Mouse (Mus musculus) forebrain, embryonic 14.5 days (tissue): ENCODE measurements around the gene C8a. TPM values are rescaled to one million over a fixed set of nuclear protein-coding genes. Genes with fewer than 3 reads are reported as not detected.

ENCODE experiments used
- ATAC-seq: fragments of 200-750 bp; cut with Nextera tagmentation; 2 replicates; pipeline ENCODE4 v1.8.0; 2017; ENCODE audit warnings: mild to moderate bottlenecking, moderate library complexity
- DNase-seq: peaks from one replicate; pipeline ENCODE4 v3.0.0-alpha.2; 2015; ENCODE audit warnings: low spot score
- H3K27ac ChIP-seq: fragments of 300-500 bp; sonication (generic); 2 replicates; pipeline ENCODE4 v1.5.1; 2014; ENCODE audit warnings: low read depth, mild to moderate bottlenecking, control low read depth, low read length, moderate library complexity
- H3K27me3 ChIP-seq: fragments of 300-500 bp; sonication (generic); replicated peaks from 2 replicates; pipeline ENCODE4 v1.6.1; 2014; ENCODE audit warnings: low read length, control low read depth, mixed read lengths; ENCODE audit not compliant: control insufficient read depth, insufficient read depth
- H3K36me3 ChIP-seq: fragments of 300-500 bp; sonication (generic); 2 replicates; pipeline ENCODE4 v1.6.1; 2014; ENCODE audit warnings: low read length, control low read depth; ENCODE audit not compliant: control insufficient read depth, insufficient read depth
- H3K4me1 ChIP-seq: fragments of 300-500 bp; sonication (generic); 2 replicates; pipeline ENCODE4 v1.6.1; 2014; ENCODE audit warnings: antibody characterized with exemption, low read length, control low read depth; ENCODE audit not compliant: control insufficient read depth, insufficient read depth
- H3K4me2 ChIP-seq: fragments of 300-500 bp; sonication (generic); 2 replicates; pipeline ENCODE4 v1.6.1; 2014; ENCODE audit warnings: mild to moderate bottlenecking, control low read depth, low read length
- H3K4me3 ChIP-seq: fragments of 300-500 bp; sonication (generic); 2 replicates; pipeline ENCODE4 v1.5.1; 2014; ENCODE audit warnings: low read depth, low read length, control low read depth
- H3K9ac ChIP-seq: fragments of 300-500 bp; sonication (generic); 2 replicates; pipeline ENCODE4 v1.6.1; 2014; ENCODE audit warnings: mild to moderate bottlenecking, low read length, control low read depth, moderate library complexity
- H3K9me3 ChIP-seq: fragments of 300-500 bp; sonication (generic); replicated peaks from 2 replicates; pipeline ENCODE4 v1.6.1; 2016; ENCODE audit warnings: low read length, control low read depth, mixed read lengths; ENCODE audit not compliant: control insufficient read depth
- WGBS: fragments of 180-500 bp; shearing (Covaris S2); extraction: QIAGEN DNeasy Blood & Tissue Kit; methylation state at CpG from one replicate; pipeline ENCODE4 v1.1.7; 2014; 5-methylcytosine and 5-hydroxymethylcytosine counted together
- polyA plus RNA-seq: library from polyadenylated mRNA; unstranded; fragments of >200 nt; fragmentation: Nextera tagmentation; extraction: Ambion mirVana; gene quantifications from 2 replicates; pipeline ENCODE4 v1.2.1, GENCODE M21; 2014

C8a gene
- polyA plus RNA-seq: not detected in 2 replicates

- H3K27ac ChIP-seq: no peak within 1 kb of the TSS
- no peaks in the 10 kb centered on the region for H3K36me3 ChIP-seq
- WGBS: 85% methylated on average over 3 of the region's 3 CpGs
- ATAC-seq (no peak), DNase-seq (no peak)
- peaks cover under 1% of the 10 kb centered on the region; the same call in 1 of the 2 replicates for H3K4me1 ChIP-seq
- H3K27me3 ChIP-seq: no peaks in the 10 kb centered on the region
- H3K9ac ChIP-seq: no peak within 1 kb of the TSS
- H3K4me2 ChIP-seq: no peak within 1 kb of the TSS
- no peaks in the 10 kb centered on the region for H3K9me3 ChIP-seq
- no peak within 1 kb of the TSS for H3K4me3 ChIP-seq
Observed at GRCm38 (mm10) chr4:104876323-104876722, at the start of gene C8a. C8a (minus strand) TSS chr4:104876398.

GRCm38 (mm10) chr4:104925383-104925782 lies 49.2 kb upstream of the C8a start:
- H3K27me3 ChIP-seq: no peaks in the 10 kb centered on the region
- ATAC-seq (no peak), DNase-seq (no peak)
- WGBS: 88% methylated on average over 5 of the region's 5 CpGs
- H3K36me3 ChIP-seq: no peaks in the 10 kb centered on the region
- no peak overlapping the region for H3K4me2 ChIP-seq
- H3K9ac ChIP-seq: no peak overlapping the region
- no peak overlapping the region for H3K4me3 ChIP-seq
- no peak overlapping the region for H3K27ac ChIP-seq
- no peaks in the 10 kb centered on the region for H3K9me3 ChIP-seq
- H3K4me1 ChIP-seq: no peaks in the 10 kb centered on the region

- ATAC-seq (no peak), DNase-seq (no peak)
- H3K4me3 ChIP-seq: no peak overlapping the region
- H3K27ac ChIP-seq: no peak overlapping the region
- H3K27me3 ChIP-seq: 0 out of 2 replicates have a peak, but pooled peaks cover 3% of the 10 kb centered on the region
- no peaks in the 10 kb centered on the region for H3K4me1 ChIP-seq
- WGBS: 85% methylated on average over 6 of the region's 6 CpGs
- no peaks in the 10 kb centered on the region for H3K9me3 ChIP-seq
- no peak overlapping the region for H3K9ac ChIP-seq
- H3K36me3 ChIP-seq: no peaks in the 10 kb centered on the region
- H3K4me2 ChIP-seq: no peak overlapping the region
Observed at GRCm38 (mm10) chr4:104918017-104918416, 41.8 kb upstream of the C8a start.

GRCm38 (mm10) chr4:104914711-104915247 lies 38.6 kb upstream of the C8a start:
- Histone ChIP-seq H3K4me3 (no peak overlapping the region), H3K27ac (no peak overlapping the region), H3K4me1 (no peaks in the 10 kb centered on the region), H3K9me3 (no peaks in the 10 kb centered on the region), H3K4me2 (no peak overlapping the region), H3K9ac (no peak overlapping the region), H3K27me3 (0 out of 2 replicates have a peak, but pooled peaks cover 3% of the 10 kb centered on the region), H3K36me3 (no peaks in the 10 kb centered on the region)
- DNase-seq (no peak), ATAC-seq (no peak)
- 69% methylated on average over 6 of the region's 6 CpGs for WGBS

- no peaks in the 10 kb centered on the region for H3K9me3 ChIP-seq
- no peak for ATAC-seq
- DNase-seq: no peak
- H3K4me1 ChIP-seq: no peaks in the 10 kb centered on the region
- 0 out of 2 replicates have a peak, but pooled peaks cover 3% of the 10 kb centered on the region for H3K27me3 ChIP-seq
- WGBS: 16% methylated on average over 23 of the region's 23 CpGs
- H3K27ac ChIP-seq: no peak within 1 kb of the TSS
- H3K4me3 ChIP-seq: no peak within 1 kb of the TSS
- peak within 1 kb of the TSS; percentile 40; the same call in 1 of the 2 replicates for H3K9ac ChIP-seq
- no peaks in the 10 kb centered on the region for H3K36me3 ChIP-seq
- H3K4me2 ChIP-seq: peak within 1 kb of the TSS; percentile 41
Observed at GRCm38 (mm10) chr4:104913291-104914129, 37.3 kb upstream of the C8a start, which contains the start of gene Fyb2. Fyb2 (plus strand) TSS chr4:104913456.

- 0 out of 2 replicates have a peak, but pooled peaks cover 3% of the 10 kb centered on the region for H3K27me3 ChIP-seq
- no peak for ATAC-seq
- 35% methylated on average over 7 of the region's 7 CpGs for WGBS
Observed at GRCm38 (mm10) chr4:104911685-104912084, 35.5 kb upstream of the C8a start.

GRCm38 (mm10) chr4:104905049-104905448 lies 28.9 kb upstream of the C8a start:
- Histone ChIP-seq H3K4me3 (no peak overlapping the region), H3K4me2 (no peak overlapping the region), H3K27me3 (no peaks in the 10 kb centered on the region), H3K27ac (no peak overlapping the region), H3K4me1 (no peaks in the 10 kb centered on the region), H3K36me3 (no peaks in the 10 kb centered on the region), H3K9ac (no peak overlapping the region), H3K9me3 (no peaks in the 10 kb centered on the region; the same call in 1 of the 2 replicates)
- 91% methylated on average over 6 of the region's 6 CpGs for WGBS
- ATAC-seq (no peak), DNase-seq (no peak)

More at GRCm38 (mm10) chr4:104911685-104912084, 35.5 kb upstream of the C8a start:
- Histone ChIP-seq H3K9me3 (no peaks in the 10 kb centered on the region), H3K4me3 (no peak overlapping the region), H3K4me2 (no peak overlapping the region), H3K4me1 (no peaks in the 10 kb centered on the region), H3K36me3 (no peaks in the 10 kb centered on the region), H3K27ac (no peak overlapping the region), H3K9ac (no peak overlapping the region)
- peak; percentile 68 for DNase-seq

- Histone ChIP-seq H3K9ac (no peak overlapping the region), H3K9me3 (no peaks in the 10 kb centered on the region; the same call in 1 of the 2 replicates), H3K36me3 (no peaks in the 10 kb centered on the region), H3K27ac (no peak overlapping the region), H3K27me3 (no peaks in the 10 kb centered on the region), H3K4me1 (no peaks in the 10 kb centered on the region), H3K4me3 (no peak overlapping the region), H3K4me2 (no peak overlapping the region)
- 77% methylated on average over 2 of the region's 2 CpGs for WGBS
- DNase-seq (no peak), ATAC-seq (no peak)
Observed at GRCm38 (mm10) chr4:104902836-104903235, 26.6 kb upstream of the C8a start.
